Mouse (Mus musculus) hindbrain, embryonic 15.5 days (tissue): ENCODE measurements around the gene Agtrap. TPM values are rescaled to one million over a fixed set of nuclear protein-coding genes. Genes with fewer than 3 reads are reported as not detected.

Experiments
- ATAC-seq: fragments of 200-750 bp; cut with Nextera tagmentation; 2 replicates; pipeline ENCODE4 v1.8.0; 2017; ENCODE audit warnings: low read depth, moderate number of reproducible peaks, moderate TSS enrichment; ENCODE audit not compliant: low FRiP score
- H3K27ac ChIP-seq: fragments of 300-500 bp; sonication (generic); replicated peaks from 2 replicates; pipeline ENCODE4 v1.5.1; 2015; ENCODE audit warnings: mild to moderate bottlenecking, inconsistent platforms
- H3K27me3 ChIP-seq: fragments of 300-500 bp; sonication (generic); 2 replicates; pipeline ENCODE4 v1.6.1; 2015; ENCODE audit warnings: control low read depth, inconsistent platforms
- H3K36me3 ChIP-seq: fragments of 300-500 bp; sonication (generic); 2 replicates; pipeline ENCODE4 v1.6.1; 2015; ENCODE audit warnings: control low read depth, inconsistent platforms
- H3K4me1 ChIP-seq: fragments of 300-500 bp; sonication (generic); replicated peaks from 2 replicates; pipeline ENCODE4 v1.6.1; 2015; ENCODE audit warnings: control low read depth, inconsistent platforms
- H3K4me2 ChIP-seq: fragments of 300-500 bp; sonication (generic); 2 replicates; pipeline ENCODE4 v1.6.1; 2015; ENCODE audit warnings: moderate library complexity, mild to moderate bottlenecking, inconsistent platforms
- H3K4me3 ChIP-seq: fragments of 300-500 bp; sonication (generic); 2 replicates; pipeline ENCODE4 v1.5.1; 2015; ENCODE audit warnings: mild to moderate bottlenecking, inconsistent platforms
- H3K9ac ChIP-seq: fragments of 300-500 bp; sonication (generic); 2 replicates; pipeline ENCODE4 v1.6.1; 2015; ENCODE audit warnings: inconsistent platforms
- H3K9me3 ChIP-seq: fragments of 300-500 bp; sonication (generic); 2 replicates; pipeline ENCODE4 v1.6.1; 2016; ENCODE audit warnings: control low read depth, inconsistent platforms
- WGBS: fragments of 180-500 bp; shearing (Covaris S2); methylation state at CpG from one replicate; pipeline ENCODE4 v1.1.7; 2015; 5-methylcytosine and 5-hydroxymethylcytosine counted together
- polyA plus RNA-seq: library from polyadenylated mRNA; unstranded; fragments of >200 nt; fragmentation: Nextera tagmentation; extraction: Ambion mirVana; gene quantifications from 2 replicates; pipeline ENCODE4 v1.2.1, GENCODE M21; 2015

The Agtrap gene
- polyA plus RNA-seq = 6.0 and 6.8 TPM in 2 replicates

- Histone ChIP-seq H3K36me3 (no peaks in the 10 kb centered on the region), H3K9me3 (no peaks in the 10 kb centered on the region), H3K27me3 (no peaks in the 10 kb centered on the region), H3K27ac (peak within 1 kb of the TSS; percentile 75), H3K9ac (peak within 1 kb of the TSS; percentile 50), H3K4me3 (peak within 1 kb of the TSS; percentile 48), H3K4me1 (peaks cover 35% of the 10 kb centered on the region), H3K4me2 (peak within 1 kb of the TSS; percentile 87)
- ATAC-seq = peak; percentile 90
- WGBS = 3% methylated on average over 34 of the region's 34 CpGs
Observed at GRCm38 (mm10) chr4:148087907-148088527, at the start of gene Agtrap. TSS of gene Agtrap (minus strand) at chr4:148088031.

- H3K9ac ChIP-seq = no peak overlapping the region
- peaks cover 29% of the 10 kb centered on the region for H3K4me1 ChIP-seq
- H3K4me3 ChIP-seq = no peak overlapping the region
- WGBS = 54% methylated on average over 8 of the region's 8 CpGs
- no peak overlapping the region for H3K4me2 ChIP-seq
- H3K27me3 ChIP-seq = no peaks in the 10 kb centered on the region
- no peaks in the 10 kb centered on the region for H3K9me3 ChIP-seq
- no peak overlapping the region for H3K27ac ChIP-seq
- H3K36me3 ChIP-seq = no peaks in the 10 kb centered on the region
- no peak for ATAC-seq
Observed at GRCm38 (mm10) chr4:148137503-148137902, 49.7 kb upstream of the Agtrap start.

- Histone ChIP-seq H3K36me3 (no peaks in the 10 kb centered on the region), H3K9ac (no peak overlapping the region), H3K4me3 (no peak overlapping the region), H3K9me3 (no peaks in the 10 kb centered on the region), H3K4me1 (peaks cover 34% of the 10 kb centered on the region), H3K27me3 (no peaks in the 10 kb centered on the region), H3K27ac (no peak overlapping the region), H3K4me2 (no peak overlapping the region)
- WGBS = 79% methylated on average over 8 of the region's 8 CpGs
- no peak for ATAC-seq
Observed at GRCm38 (mm10) chr4:148134988-148135387, 47.2 kb upstream of the Agtrap start.

GRCm38 (mm10) chr4:148131497-148132081 lies 43.8 kb upstream of the Agtrap start:
- under 1% methylated on average over 21 of the region's 21 CpGs for WGBS
- H3K4me2 ChIP-seq = peak overlapping the region; percentile 96
- H3K27ac ChIP-seq = peak overlapping the region; percentile 97
- no peaks in the 10 kb centered on the region for H3K9me3 ChIP-seq
- H3K36me3 ChIP-seq = no peaks in the 10 kb centered on the region
- peak overlapping the region; percentile 87 for H3K4me3 ChIP-seq
- peaks cover 48% of the 10 kb centered on the region for H3K4me1 ChIP-seq
- ATAC-seq = peak; percentile 41
- H3K27me3 ChIP-seq = no peaks in the 10 kb centered on the region
- H3K9ac ChIP-seq = peak overlapping the region; percentile 92

GRCm38 (mm10) chr4:148130561-148131413 lies 43.0 kb upstream of the Agtrap start, which contains the start of gene Draxin:
TSS of gene Draxin (minus strand) at chr4:148130698.
- no peaks in the 10 kb centered on the region for H3K36me3 ChIP-seq
- H3K27me3 ChIP-seq = no peaks in the 10 kb centered on the region
- no peaks in the 10 kb centered on the region for H3K9me3 ChIP-seq
- H3K4me3 ChIP-seq = peak within 1 kb of the TSS; percentile 87
- peak within 1 kb of the TSS; percentile 92 for H3K9ac ChIP-seq
- ATAC-seq = peak; percentile 85
- H3K4me2 ChIP-seq = peak within 1 kb of the TSS; percentile 96
- under 1% methylated on average over 80 of the region's 87 CpGs for WGBS
- peaks cover 54% of the 10 kb centered on the region for H3K4me1 ChIP-seq
- peak within 1 kb of the TSS; percentile 97 for H3K27ac ChIP-seq

GRCm38 (mm10) chr4:148130133-148130532 lies 42.3 kb upstream of the Agtrap start, which contains the start of gene Mad2l2:
TSS of gene Mad2l2 (plus strand) at chr4:148130384.
- ATAC-seq = peak; percentile 4; the same call in 1 of the 2 replicates
- H3K36me3 ChIP-seq = no peaks in the 10 kb centered on the region
- peak within 1 kb of the TSS; percentile 97 for H3K27ac ChIP-seq
- peak within 1 kb of the TSS; percentile 96 for H3K4me2 ChIP-seq
- H3K27me3 ChIP-seq = no peaks in the 10 kb centered on the region
- 1% methylated on average over 17 of the region's 18 CpGs for WGBS
- H3K9me3 ChIP-seq = no peaks in the 10 kb centered on the region
- H3K4me3 ChIP-seq = peak within 1 kb of the TSS; percentile 87
- H3K9ac ChIP-seq = peak within 1 kb of the TSS; percentile 92
- H3K4me1 ChIP-seq = peaks cover 55% of the 10 kb centered on the region

GRCm38 (mm10) chr4:148128672-148129071 lies 40.8 kb upstream of the Agtrap start:
- H3K27me3 ChIP-seq = no peaks in the 10 kb centered on the region
- peak overlapping the region; percentile 92 for H3K9ac ChIP-seq
- no peak for ATAC-seq
- H3K4me3 ChIP-seq = peak overlapping the region; percentile 87
- H3K4me2 ChIP-seq = peak overlapping the region; percentile 96
- WGBS = 43% methylated on average over 2 of the region's 2 CpGs
- H3K9me3 ChIP-seq = no peaks in the 10 kb centered on the region
- H3K4me1 ChIP-seq = peaks cover 67% of the 10 kb centered on the region
- H3K36me3 ChIP-seq = no peaks in the 10 kb centered on the region
- H3K27ac ChIP-seq = peak overlapping the region; percentile 97

- H3K4me2 ChIP-seq = peak overlapping the region; percentile 96
- peak overlapping the region; percentile 92 for H3K9ac ChIP-seq
- no peak for ATAC-seq
- H3K4me1 ChIP-seq = peaks cover 71% of the 10 kb centered on the region
- peak overlapping the region; percentile 87 for H3K4me3 ChIP-seq
- peak overlapping the region; percentile 97 for H3K27ac ChIP-seq
- WGBS = 43% methylated on average over 1 of the region's 1 CpGs
- no peaks in the 10 kb centered on the region for H3K9me3 ChIP-seq
- no peaks in the 10 kb centered on the region for H3K36me3 ChIP-seq
- no peaks in the 10 kb centered on the region for H3K27me3 ChIP-seq
Observed at GRCm38 (mm10) chr4:148128241-148128640, 40.4 kb upstream of the Agtrap start.

- Histone ChIP-seq H3K27me3 (no peaks in the 10 kb centered on the region), H3K36me3 (no peaks in the 10 kb centered on the region), H3K4me3 (no peak overlapping the region), H3K4me2 (no peak overlapping the region), H3K9me3 (no peaks in the 10 kb centered on the region), H3K4me1 (peaks cover 61% of the 10 kb centered on the region), H3K27ac (peak overlapping the region; percentile 84), H3K9ac (no peak overlapping the region)
- ATAC-seq = no peak
- WGBS = 69% methylated on average over 3 of the region's 3 CpGs
Observed at GRCm38 (mm10) chr4:148122694-148123066, 34.8 kb upstream of the Agtrap start.

GRCm38 (mm10) chr4:148121982-148122693 lies 34.3 kb upstream of the Agtrap start:
- Histone ChIP-seq H3K27ac (peak overlapping the region; percentile 84), H3K9ac (no peak overlapping the region), H3K4me3 (no peak overlapping the region), H3K4me1 (peaks cover 57% of the 10 kb centered on the region), H3K4me2 (no peak overlapping the region), H3K9me3 (no peaks in the 10 kb centered on the region), H3K36me3 (no peaks in the 10 kb centered on the region), H3K27me3 (no peaks in the 10 kb centered on the region)
- WGBS = 4% methylated on average over 6 of the region's 6 CpGs
- ATAC-seq = peak; percentile 83

- no peaks in the 10 kb centered on the region for H3K36me3 ChIP-seq
- H3K4me3 ChIP-seq = no peak overlapping the region
- peak; percentile 70 for ATAC-seq
- H3K4me2 ChIP-seq = no peak overlapping the region
- no peaks in the 10 kb centered on the region for H3K9me3 ChIP-seq
- 43% methylated on average over 4 of the region's 4 CpGs for WGBS
- H3K27ac ChIP-seq = peak overlapping the region; percentile 84
- H3K27me3 ChIP-seq = no peaks in the 10 kb centered on the region
- H3K9ac ChIP-seq = peak overlapping the region; percentile 15; the same call in 1 of the 2 replicates
- peaks cover 50% of the 10 kb centered on the region for H3K4me1 ChIP-seq
Observed at GRCm38 (mm10) chr4:148121362-148121761, 33.5 kb upstream of the Agtrap start.
